Mouse (Mus musculus): ENCODE measurements around the gene Fcer1g. TPM values are rescaled to one million over a fixed set of nuclear protein-coding genes. Genes with fewer than 3 reads are reported as not detected.

Gene Fcer1g
- polyA plus RNA-seq, 1 experiment from 2014 or later, result 18.4 TPM

- Histone ChIP-seq H3K4me1 (replicated peaks; ENCODE audit: control insufficient read depth, insufficient read depth, low read length) (peaks cover 9% of the 10 kb centered on the region; the same call in 1 of the 2 replicates), H3K4me2 (ENCODE audit: low read depth, low read length, severe bottlenecking) (no peak overlapping the region), H3K27me3 (ENCODE audit: control insufficient read depth, insufficient read depth, low read length) (peaks cover 33% of the 10 kb centered on the region)
Measured at GRCm38 (mm10) chr1:171193911-171194830, 40.0 kb downstream of the Fcer1g start.

GRCm38 (mm10) chr1:171193093-171193840 lies 40.9 kb downstream of the Fcer1g start:
- DNase-seq (ENCODE audit: low spot score) (no peak), ATAC-seq (replicated peaks; ENCODE audit: low FRiP score) (0 out of 2 replicates have a peak, but pooled peaks have one; percentile 8)
- H3K36me3 ChIP-seq (ENCODE audit: control insufficient read depth, insufficient read depth, low read length), result no peaks in the 10 kb centered on the region
- H3K9ac ChIP-seq (ENCODE audit: low read length), result peak overlapping the region; percentile 1
- peak overlapping the region; percentile 33 for H3K4me2 ChIP-seq (ENCODE audit: low read depth, low read length, severe bottlenecking)
- H3K27ac ChIP-seq (ENCODE audit: low read depth, low read length), result no peak overlapping the region
- 3% methylated on average over 18 of the region's 18 CpGs for WGBS
- peaks cover 13% of the 10 kb centered on the region; the same call in 1 of the 2 replicates for H3K4me1 ChIP-seq (replicated peaks; ENCODE audit: control insufficient read depth, insufficient read depth, low read length)
- H3K4me3 ChIP-seq (ENCODE audit: low read depth, low read length), result peak overlapping the region; percentile 12; the same call in 1 of the 2 replicates
- no peaks in the 10 kb centered on the region for H3K9me3 ChIP-seq (ENCODE audit: control insufficient read depth, low read length)
- peaks cover 33% of the 10 kb centered on the region for H3K27me3 ChIP-seq (ENCODE audit: control insufficient read depth, insufficient read depth, low read length)

More at GRCm38 (mm10) chr1:171193911-171194830, 40.0 kb downstream of the Fcer1g start:
- 25% methylated on average over 11 of the region's 11 CpGs for whole genome bisulfite sequencing
- Histone ChIP-seq H3K9me3 (ENCODE audit: control insufficient read depth, low read length) (no peaks in the 10 kb centered on the region), H3K9ac (ENCODE audit: low read length) (no peak overlapping the region), H3K4me3 (ENCODE audit: low read depth, low read length) (no peak overlapping the region), H3K27ac (ENCODE audit: low read depth, low read length) (no peak overlapping the region), H3K36me3 (ENCODE audit: control insufficient read depth, insufficient read depth, low read length) (no peaks in the 10 kb centered on the region)
- DNase-seq (ENCODE audit: low spot score) (no peak), ATAC-seq (replicated peaks; ENCODE audit: low FRiP score) (no peak)

- WGBS, result 48% methylated on average over 10 of the region's 10 CpGs
- no peak overlapping the region for H3K27ac ChIP-seq (ENCODE audit: low read depth, low read length)
Measured at GRCm38 (mm10) chr1:171192283-171192682, 41.9 kb downstream of the Fcer1g start.

GRCm38 (mm10) chr1:171190832-171191231 lies 43.3 kb downstream of the Fcer1g start:
- Histone ChIP-seq H3K9me3 (ENCODE audit: control insufficient read depth, low read length) (no peaks in the 10 kb centered on the region), H3K4me2 (ENCODE audit: low read depth, low read length, severe bottlenecking) (no peak overlapping the region), H3K4me3 (ENCODE audit: low read depth, low read length) (no peak overlapping the region), H3K9ac (ENCODE audit: low read length) (no peak overlapping the region), H3K36me3 (ENCODE audit: control insufficient read depth, insufficient read depth, low read length) (no peaks in the 10 kb centered on the region), H3K27ac (ENCODE audit: low read depth, low read length) (no peak overlapping the region), H3K4me1 (replicated peaks; ENCODE audit: control insufficient read depth, insufficient read depth, low read length) (peaks cover 10% of the 10 kb centered on the region; the same call in 1 of the 2 replicates), H3K27me3 (ENCODE audit: control insufficient read depth, insufficient read depth, low read length) (peaks cover 28% of the 10 kb centered on the region)
- DNase-seq (ENCODE audit: low spot score) (no peak), ATAC-seq (replicated peaks; ENCODE audit: low FRiP score) (no peak)
- WGBS, result 92% methylated on average over 9 of the region's 9 CpGs

More at GRCm38 (mm10) chr1:171192283-171192682, 41.9 kb downstream of the Fcer1g start:
- peaks cover 13% of the 10 kb centered on the region; the same call in 1 of the 2 replicates for H3K4me1 ChIP-seq (replicated peaks; ENCODE audit: control insufficient read depth, insufficient read depth, low read length)
- ATAC-seq (replicated peaks; ENCODE audit: low FRiP score) (no peak), DNase-seq (ENCODE audit: low spot score) (no peak)
- no peaks in the 10 kb centered on the region for H3K9me3 ChIP-seq (ENCODE audit: control insufficient read depth, low read length)
- H3K36me3 ChIP-seq (ENCODE audit: control insufficient read depth, insufficient read depth, low read length), result no peaks in the 10 kb centered on the region
- no peak overlapping the region for H3K9ac ChIP-seq (ENCODE audit: low read length)
- peaks cover 33% of the 10 kb centered on the region for H3K27me3 ChIP-seq (ENCODE audit: control insufficient read depth, insufficient read depth, low read length)
- H3K4me3 ChIP-seq (ENCODE audit: low read depth, low read length), result no peak overlapping the region
- H3K4me2 ChIP-seq (ENCODE audit: low read depth, low read length, severe bottlenecking), result no peak overlapping the region

- Histone ChIP-seq H3K4me3 (ENCODE audit: low read depth, low read length) (no peak overlapping the region), H3K9me3 (ENCODE audit: control insufficient read depth, low read length) (no peaks in the 10 kb centered on the region), H3K27me3 (ENCODE audit: control insufficient read depth, insufficient read depth, low read length) (peaks cover 17% of the 10 kb centered on the region), H3K4me2 (ENCODE audit: low read depth, low read length, severe bottlenecking) (no peak overlapping the region), H3K27ac (ENCODE audit: low read depth, low read length) (peak overlapping the region; percentile 48; the same call in 1 of the 2 replicates), H3K36me3 (ENCODE audit: control insufficient read depth, insufficient read depth, low read length) (no peaks in the 10 kb centered on the region), H3K4me1 (replicated peaks; ENCODE audit: control insufficient read depth, insufficient read depth, low read length) (peaks cover 9% of the 10 kb centered on the region; the same call in 1 of the 2 replicates), H3K9ac (ENCODE audit: low read length) (no peak overlapping the region)
- no peak for DNase-seq (ENCODE audit: low spot score)
- 21% methylated on average over 14 of the region's 14 CpGs for WGBS
- ATAC-seq (replicated peaks; ENCODE audit: low FRiP score), result peak; percentile 20; the same call in 1 of the 2 replicates
Measured at GRCm38 (mm10) chr1:171189476-171190114, 44.6 kb downstream of the Fcer1g start.

- WGBS, result 8% methylated on average over 8 of the region's 8 CpGs
- no peak overlapping the region for H3K4me3 ChIP-seq (ENCODE audit: low read depth, low read length)
- no peak overlapping the region for H3K9ac ChIP-seq (ENCODE audit: low read length)
- no peaks in the 10 kb centered on the region for H3K36me3 ChIP-seq (ENCODE audit: control insufficient read depth, insufficient read depth, low read length)
- H3K4me1 ChIP-seq (replicated peaks; ENCODE audit: control insufficient read depth, insufficient read depth, low read length), result peaks cover 9% of the 10 kb centered on the region; the same call in 1 of the 2 replicates
- no peak overlapping the region for H3K4me2 ChIP-seq (ENCODE audit: low read depth, low read length, severe bottlenecking)
- H3K9me3 ChIP-seq (ENCODE audit: control insufficient read depth, low read length), result no peaks in the 10 kb centered on the region
- ATAC-seq (replicated peaks; ENCODE audit: low FRiP score), result 0 out of 2 replicates have a peak, but pooled peaks have one; percentile 34
- peaks cover 11% of the 10 kb centered on the region; the same call in 1 of the 2 replicates for H3K27me3 ChIP-seq (ENCODE audit: control insufficient read depth, insufficient read depth, low read length)
- peak overlapping the region; percentile 48; the same call in 1 of the 2 replicates for H3K27ac ChIP-seq (ENCODE audit: low read depth, low read length)
- DNase-seq (ENCODE audit: low spot score), result no peak
Measured at GRCm38 (mm10) chr1:171189046-171189445, 45.1 kb downstream of the Fcer1g start.

GRCm38 (mm10) chr1:171187851-171188700 lies 46.1 kb downstream of the Fcer1g start:
- Histone ChIP-seq H3K9ac (ENCODE audit: low read length) (no peak overlapping the region), H3K27me3 (ENCODE audit: control insufficient read depth, insufficient read depth, low read length) (peaks cover 3% of the 10 kb centered on the region; the same call in 1 of the 2 replicates), H3K36me3 (ENCODE audit: control insufficient read depth, insufficient read depth, low read length) (no peaks in the 10 kb centered on the region), H3K4me1 (replicated peaks; ENCODE audit: control insufficient read depth, insufficient read depth, low read length) (peaks cover 9% of the 10 kb centered on the region; the same call in 1 of the 2 replicates), H3K4me3 (ENCODE audit: low read depth, low read length) (no peak overlapping the region), H3K27ac (ENCODE audit: low read depth, low read length) (no peak overlapping the region), H3K9me3 (ENCODE audit: control insufficient read depth, low read length) (no peaks in the 10 kb centered on the region), H3K4me2 (ENCODE audit: low read depth, low read length, severe bottlenecking) (no peak overlapping the region)
- DNase-seq (ENCODE audit: low spot score) (no peak), ATAC-seq (replicated peaks; ENCODE audit: low FRiP score) (no peak)
- 37% methylated on average over 13 of the region's 13 CpGs for WGBS

Measured in forebrain, embryonic 11.5 days (tissue).